ENCODE assay signal across 10 mouse cellular contexts in the genomic region with DNA sequence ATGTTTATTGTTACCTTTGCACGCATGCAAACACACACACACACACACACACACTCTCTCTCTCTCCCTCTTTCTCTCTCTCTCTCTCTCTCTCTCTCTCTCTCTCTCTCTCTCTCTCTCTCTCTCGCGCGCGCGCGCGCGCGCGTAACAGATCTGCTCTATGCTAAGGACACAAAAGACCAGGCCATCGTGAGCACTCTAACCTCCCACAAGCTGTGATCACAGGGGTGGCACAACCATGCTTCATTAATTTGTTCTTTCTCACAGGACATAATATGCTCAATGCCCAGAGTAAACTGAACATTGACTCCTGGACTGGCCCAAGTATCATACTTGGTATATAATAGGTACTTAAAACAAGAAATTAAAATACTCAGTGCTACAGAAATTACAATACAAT. TPM values are rescaled to one million over a fixed set of nuclear protein-coding genes. Genes with fewer than 3 reads are reported as not detected.
A peak's percentile ranks its signal among the peaks of the same experiment; 100 is the strongest.
DNase-seq lines count a peak whose midpoint lies in the region; ATAC-seq lines count a peak whose summit lies in the region.
"Had no signal": no experiment of that assay in that cellular context is flagged by ENCODE, and none has a peak within 500 bp of the region (broad histone marks: within the 10 kb centered on the region; RNA-seq: fewer than 3 reads in every experiment).

No protein-coding gene starts in this region.

- peak overlapping the region; percentile 92 for H3K4me2 ChIP-seq in heart, embryonic 13.5 days
- no peak overlapping the region for H3K4me2 ChIP-seq in neural tube, embryonic 11.5 days (ENCODE audit: low read depth)
- peak overlapping the region; percentile 10; the same call in 1 of the 2 replicates for H3K4me2 ChIP-seq in hindbrain, embryonic 16.5 days (ENCODE audit: low read length)

- no peak for ATAC-seq in heart, embryonic 13.5 days (ENCODE audit: extremely low read depth, insufficient number of reproducible peaks, low FRiP score, low TSS enrichment)
- ATAC-seq in neural tube, embryonic 11.5 days (ENCODE audit: insufficient read depth, low FRiP score, low TSS enrichment), result no peak
- no peak for ATAC-seq in hindbrain, embryonic 16.5 days

- no peaks in the 10 kb centered on the region for H3K9me3 ChIP-seq in heart, embryonic 13.5 days
- no peaks in the 10 kb centered on the region for H3K9me3 ChIP-seq in neural tube, embryonic 11.5 days (ENCODE audit: control insufficient read depth, low read length)
- H3K9me3 ChIP-seq in hindbrain, embryonic 16.5 days (ENCODE audit: control insufficient read depth, low read length), result no peaks in the 10 kb centered on the region

- 91% methylated on average over 11 of the region's 12 CpGs for WGBS in heart, embryonic 13.5 days
- WGBS in neural tube, embryonic 11.5 days, result 61% methylated on average over 11 of the region's 12 CpGs
- 25% methylated on average over 11 of the region's 12 CpGs for WGBS in hindbrain, embryonic 16.5 days

- DNase-seq in heart, adult 9 months (ENCODE audit: low spot score in 2 of 2), result no peak
- peak; percentile 40 for DNase-seq in neural tube, embryonic 11.5 days (ENCODE audit: low spot score)
- no peak for DNase-seq in neural tube, embryonic 10.5 days (ENCODE audit: extremely low spot score, low spot score)
- DNase-seq in retina, postnatal 1 day, result peak; percentile 68
- DNase-seq in adrenal gland, adult 8-10 months, result no peak
- no peak for DNase-seq in cerebellum, postnatal 14 days
- DNase-seq: cerebellum, adult 2 months; thymus, postnatal 14 days had no signal

- H3K27me3 ChIP-seq in heart, embryonic 13.5 days (replicated peaks), result no peaks in the 10 kb centered on the region
- H3K27me3 ChIP-seq in neural tube, embryonic 11.5 days (ENCODE audit: control insufficient read depth, insufficient read depth, low read length), result no peaks in the 10 kb centered on the region
- no peaks in the 10 kb centered on the region for H3K27me3 ChIP-seq in hindbrain, embryonic 16.5 days (replicated peaks; ENCODE audit: control insufficient read depth, insufficient read depth, low read length)

- peak overlapping the region; percentile 19; the same call in 1 of the 2 replicates for H3K4me3 ChIP-seq in heart, embryonic 13.5 days
- H3K4me3 ChIP-seq in neural tube, embryonic 11.5 days (ENCODE audit: low read depth, low read length), result no peak overlapping the region
- H3K4me3 ChIP-seq in hindbrain, embryonic 16.5 days (ENCODE audit: low read length), result no peak overlapping the region

- peaks cover 44% of the 10 kb centered on the region for H3K36me3 ChIP-seq in heart, embryonic 13.5 days
- peaks cover 5% of the 10 kb centered on the region for H3K36me3 ChIP-seq in neural tube, embryonic 11.5 days (ENCODE audit: control insufficient read depth, insufficient read depth, low read length)
- peaks cover 5% of the 10 kb centered on the region for H3K36me3 ChIP-seq in hindbrain, embryonic 16.5 days (ENCODE audit: control insufficient read depth, insufficient read depth, low read length)

- peaks cover 43% of the 10 kb centered on the region for H3K4me1 ChIP-seq in heart, embryonic 13.5 days
- peaks cover 20% of the 10 kb centered on the region for H3K4me1 ChIP-seq in neural tube, embryonic 11.5 days (ENCODE audit: control insufficient read depth, insufficient read depth, low read length)
- H3K4me1 ChIP-seq in hindbrain, embryonic 16.5 days (ENCODE audit: control insufficient read depth, insufficient read depth, low read depth, low read length), result peaks cover 26% of the 10 kb centered on the region

- no peak overlapping the region for H3K9ac ChIP-seq in heart, embryonic 13.5 days
- H3K9ac ChIP-seq in neural tube, embryonic 11.5 days (ENCODE audit: low read length), result no peak overlapping the region
- H3K9ac ChIP-seq in hindbrain, embryonic 16.5 days (ENCODE audit: low read depth, low read length), result no peak overlapping the region

- H3K27ac ChIP-seq in heart, embryonic 13.5 days (replicated peaks), result no peak overlapping the region
- H3K27ac ChIP-seq in neural tube, embryonic 11.5 days (ENCODE audit: low read depth, low read length), result no peak overlapping the region
- H3K27ac ChIP-seq in hindbrain, embryonic 16.5 days (ENCODE audit: low read depth, low read length), result no peak overlapping the region

RNA-seq across cellular contexts. Expression of gene Tnpo1, which starts 37.0 kb away (rescaled TPM):
- 36.9 and 39.6 TPM in 2 replicates for polyA plus RNA-seq in heart, embryonic 13.5 days (2015; fragmentation: Nextera tagmentation; extraction: Ambion mirVana)
- 60.9 and 67.8 TPM in 2 replicates for polyA plus RNA-seq in neural tube, embryonic 11.5 days (2014; fragmentation: Nextera tagmentation; extraction: Ambion mirVana)
- 36.2 and 41.4 TPM in 2 replicates for polyA plus RNA-seq in hindbrain, embryonic 16.5 days (2015; fragmentation: Nextera tagmentation; extraction: Ambion mirVana)
- 100 to 1,000 TPM; 122 to 194 (median 144) TPM for total RNA-seq in adrenal gland, adult 8-10 months (2022)

Comparison
In these comparisons a context has a peak if more than half of its experiments do, and no peak if none do; other contexts are left out.
1. DNase-seq: peak in neural tube, embryonic 11.5 days (single experiment) and retina, postnatal 1 day (single experiment); none in heart, adult 9 months (0 of 2), neural tube, embryonic 10.5 days (single experiment), adrenal gland, adult 8-10 months (single experiment) and cerebellum, postnatal 14 days (0 of 2).